Mouse (Mus musculus) liver, postnatal 0 days (tissue): ENCODE measurements around the gene Sos2.

ENCODE experiments used
- CTCF ChIP-seq: sonication (generic); IDR thresholded peaks from 2 replicates; pipeline ENCODE4 v1.5.1; 2016; ENCODE audit warnings: antibody characterized with exemption, low read depth
- EP300 ChIP-seq: IDR thresholded peaks from 2 replicates; pipeline ENCODE4 v1.6.1; 2016; ENCODE audit warnings: antibody characterized with exemption, low read depth, mild to moderate bottlenecking

DNA sequence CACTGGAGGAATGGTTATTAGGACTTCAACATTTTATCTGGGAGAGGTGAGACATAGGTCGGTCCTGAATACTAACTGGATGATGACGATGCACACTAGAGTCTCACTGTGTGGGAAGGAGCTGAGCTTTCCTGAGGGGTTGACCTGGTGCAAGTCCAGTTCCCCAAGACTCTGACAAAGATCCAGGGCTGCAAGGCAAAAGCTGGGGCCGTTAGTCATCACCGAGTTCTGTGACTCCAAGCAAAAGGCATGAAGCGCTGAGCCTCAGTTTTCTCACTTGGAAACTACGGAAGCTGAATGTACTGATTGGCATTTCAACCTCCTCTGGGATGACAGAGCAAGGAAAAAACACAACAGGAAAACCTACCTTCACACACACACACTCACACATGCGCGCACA lies 139.3 kb downstream of the Sos2 start:
- TF ChIP-seq EP300: no peak
- no peak for TF ChIP-seq CTCF
